In genomic region chr2:131154036-131154435, GRCm38 (mm10) we compare ENCODE assay signal across 24 mouse cellular contexts. TPM values are rescaled to one million over a fixed set of nuclear protein-coding genes. Genes with fewer than 3 reads are reported as not detected.
"Had no signal": no experiment of that assay in that cellular context is flagged by ENCODE, and none has a peak within 500 bp of the region (broad histone marks: within the 10 kb centered on the region; RNA-seq: fewer than 3 reads in every experiment).

No protein-coding gene starts in this region.

- H3K9me3 ChIP-seq: lung, embryonic 15.5 days; megakaryocyte, embryonic 14.5 days; midbrain, embryonic 12.5 days; neural tube, embryonic 12.5 days; stomach, embryonic 15.5 days had no signal

- H3K27ac ChIP-seq: lung, embryonic 15.5 days; macrophage; midbrain, embryonic 12.5 days; neural tube, embryonic 12.5 days; stomach, embryonic 15.5 days; stomach, postnatal 0 days had no signal

- H3K4me3 ChIP-seq: lung, embryonic 15.5 days; midbrain, embryonic 12.5 days; neural tube, embryonic 12.5 days; stomach, embryonic 15.5 days had no signal

- DNase-seq: lung, adult 2 months; lung, postnatal 14 days; lung, postnatal 36 days; midbrain, embryonic 14.5 days; right cerebral cortex, postnatal 14 days; thymus, adult 2 months; thymus, postnatal 25 days; thymus, postnatal 4 days had no signal

- H3K4me2 ChIP-seq: lung, embryonic 15.5 days; midbrain, embryonic 12.5 days; neural tube, embryonic 12.5 days; stomach, embryonic 15.5 days had no signal

- ATAC-seq: lung, postnatal 0 days had no signal

- H3K27me3 ChIP-seq: lung, embryonic 15.5 days; megakaryocyte, embryonic 14.5 days; midbrain, embryonic 12.5 days; neural tube, embryonic 12.5 days; stomach, embryonic 15.5 days had no signal

- H3K9ac ChIP-seq: lung, embryonic 15.5 days; midbrain, embryonic 12.5 days; neural tube, embryonic 12.5 days; stomach, embryonic 15.5 days had no signal

RNA-seq across cellular contexts. Expression of gene Gm11037, which starts 20.7 kb away (rescaled TPM):
- total RNA-seq: megakaryocyte progenitor cell, adult 5-6 weeks; midbrain, postnatal 0 days; monocyte, adult 5-6 weeks; neutrophil, adult 5-6 weeks had no signal
- polyA plus RNA-seq: lung, adult 2 months; lung, embryonic 15.5 days; lung, postnatal 0 days; macrophage; midbrain, embryonic 12.5 days; midbrain, embryonic 14.5 days; midbrain, postnatal 0 days; neural tube, embryonic 12.5 days; neural tube, embryonic 14.5 days; spleen, adult 2 months; stomach, embryonic 15.5 days; stomach, postnatal 0 days; testis, adult 2 months; thymus, adult 2 months; urinary bladder, adult 2 months had no signal

RNA-seq across cellular contexts. Expression of gene Hspa12b, which starts 27.0 kb away (rescaled TPM):
- total RNA-seq: monocyte, adult 5-6 weeks; neutrophil, adult 5-6 weeks had no signal
